ENCODE assay signal across 30 mouse cellular contexts in genomic region chr6:36455071-36455470, GRCm38 (mm10).
DNase-seq lines count a peak whose midpoint lies in the region; ATAC-seq and TF ChIP-seq lines count a peak whose summit lies in the region.
"Had no signal": no experiment of that assay in that cellular context is flagged by ENCODE, and none has a peak within 500 bp of the region (broad histone marks: within the 10 kb centered on the region; RNA-seq: fewer than 3 reads in every experiment).

No protein-coding gene starts in this region.

- no peak for TF ChIP-seq POLR2A in lung, adult 2 months (IDR thresholded peaks at IDR 0.05; ENCODE audit: borderline replicate concordance, extremely low read depth, low read depth, low read length)

- H3K4me2 ChIP-seq in heart, embryonic 14.5 days (ENCODE audit: low read length) = no peak overlapping the region
- H3K4me2 ChIP-seq: embryonic facial prominence, embryonic 15.5 days; forebrain, embryonic 12.5 days; hindbrain, embryonic 15.5 days; kidney, embryonic 15.5 days; limb, embryonic 12.5 days had no signal

- no peak overlapping the region for H3K4me3 ChIP-seq in heart, embryonic 14.5 days (ENCODE audit: control insufficient read depth in 1 of 2, insufficient read depth in 1 of 2, low read depth in 1 of 2, low read length in 2 of 2)
- H3K4me3 ChIP-seq in lung, adult 2 months (replicated peaks; ENCODE audit: extremely low read depth, low read depth, low read length) = no peak overlapping the region
- H3K4me3 ChIP-seq: embryonic facial prominence, embryonic 10.5 days; embryonic facial prominence, embryonic 15.5 days; forebrain, embryonic 12.5 days; hindbrain, embryonic 10.5 days; hindbrain, embryonic 15.5 days; kidney, embryonic 15.5 days; limb, embryonic 12.5 days had no signal

- H3K27ac ChIP-seq in heart, embryonic 14.5 days (replicated peaks in 1 of 2; ENCODE audit: control insufficient read depth in 1 of 2, insufficient read depth in 1 of 2, low read depth in 2 of 2, low read length in 2 of 2) = peak overlapping the region; percentile 8 to 83; a peak in 3 of 4 replicates
- H3K27ac ChIP-seq: embryonic facial prominence, embryonic 10.5 days; embryonic facial prominence, embryonic 15.5 days; forebrain, embryonic 12.5 days; hindbrain, embryonic 10.5 days; hindbrain, embryonic 15.5 days; kidney, embryonic 15.5 days; limb, embryonic 12.5 days had no signal

- no peaks in the 10 kb centered on the region for H3K9me3 ChIP-seq in heart, embryonic 14.5 days (ENCODE audit: control insufficient read depth, low read length)
- H3K9me3 ChIP-seq: embryonic facial prominence, embryonic 10.5 days; embryonic facial prominence, embryonic 15.5 days; forebrain, embryonic 12.5 days; hindbrain, embryonic 10.5 days; hindbrain, embryonic 15.5 days; kidney, embryonic 15.5 days; limb, embryonic 12.5 days had no signal

- H3K9ac ChIP-seq in heart, embryonic 14.5 days (ENCODE audit: low read length) = no peak overlapping the region
- H3K9ac ChIP-seq: embryonic facial prominence, embryonic 15.5 days; forebrain, embryonic 12.5 days; forebrain, postnatal 0 days; hindbrain, embryonic 15.5 days; kidney, embryonic 15.5 days; limb, embryonic 12.5 days; liver, postnatal 0 days had no signal

- no peaks in the 10 kb centered on the region for H3K36me3 ChIP-seq in heart, embryonic 14.5 days (ENCODE audit: control insufficient read depth, insufficient read depth, low read length)
- H3K36me3 ChIP-seq: embryonic facial prominence, embryonic 10.5 days; embryonic facial prominence, embryonic 15.5 days; forebrain, embryonic 12.5 days; hindbrain, embryonic 10.5 days; hindbrain, embryonic 15.5 days; kidney, embryonic 15.5 days; limb, embryonic 12.5 days had no signal

- peak; percentile 60; the same call in 1 of the 2 replicates for ATAC-seq in heart, embryonic 14.5 days (ENCODE audit: insufficient number of reproducible peaks, insufficient read depth, low FRiP score, low read depth)
- ATAC-seq: forebrain, postnatal 0 days; liver, postnatal 0 days; midbrain, embryonic 16.5 days; Patski had no signal

- TF ChIP-seq CTCF in lung, adult 2 months (IDR thresholded peaks at IDR 0.05; ENCODE audit: insufficient read depth, low read length) = no peak

- H3K4me1 ChIP-seq in heart, embryonic 14.5 days (ENCODE audit: control insufficient read depth in 2 of 2, insufficient read depth in 2 of 2, low read length in 2 of 2) = peaks cover 11 to 51% of the 10 kb centered on the region in 2 experiments
- no peaks in the 10 kb centered on the region for H3K4me1 ChIP-seq in lung, adult 2 months (ENCODE audit: control insufficient read depth, insufficient read depth, low read length)
- H3K4me1 ChIP-seq: embryonic facial prominence, embryonic 10.5 days; embryonic facial prominence, embryonic 15.5 days; forebrain, embryonic 12.5 days; hindbrain, embryonic 10.5 days; hindbrain, embryonic 15.5 days; kidney, embryonic 15.5 days; limb, embryonic 12.5 days had no signal

- peak; percentile 4 for DNase-seq in adrenal gland, postnatal 14 days
- no peak for DNase-seq in adrenal gland, adult 8-10 months
- peak; percentile 43 to 71 for DNase-seq in heart, adult 9 months (ENCODE audit: low spot score in 2 of 2)
- DNase-seq in heart, postnatal 4 days = peak; percentile 30
- no peak for DNase-seq in lung, postnatal 25 days (ENCODE audit: low spot score)
- DNase-seq in frontal cortex, adult 2 months (ENCODE audit: extremely low spot score in 1 of 2, low spot score in 1 of 2) = no peak
- no peak for DNase-seq in lung, adult 2 months
- DNase-seq: adrenal gland, postnatal 25 days; cerebellum, adult 8-10 months; cerebellum, postnatal 25 days; forebrain, postnatal 0 days; gastrocnemius, postnatal 10 days; kidney, adult 18-20 months; kidney, postnatal 25 days; liver, postnatal 0 days; lung, postnatal 10 days; right cerebral cortex, postnatal 25 days; spleen, adult 18-20 months; thymus, postnatal 14 days had no signal

- no peaks in the 10 kb centered on the region for H3K27me3 ChIP-seq in heart, embryonic 14.5 days (ENCODE audit: control insufficient read depth, insufficient read depth, low read length)
- H3K27me3 ChIP-seq: CH12.LX; embryonic facial prominence, embryonic 15.5 days; forebrain, embryonic 12.5 days; hindbrain, embryonic 15.5 days; kidney, embryonic 15.5 days; limb, embryonic 12.5 days; Patski had no signal

Comparison
In these comparisons a context has a peak if more than half of its experiments do, and no peak if none do; other contexts are left out.
1. DNase-seq: peak in adrenal gland, postnatal 14 days (single experiment), heart, adult 9 months (2 of 2) and heart, postnatal 4 days (single experiment); none in adrenal gland, adult 8-10 months (single experiment), lung, postnatal 25 days (single experiment), frontal cortex, adult 2 months (0 of 2) and lung, adult 2 months (single experiment).